Mouse (Mus musculus): Measurements from ENCODE around the gene Ppif. TPM values are rescaled to one million over a fixed set of nuclear protein-coding genes. Genes with fewer than 3 reads are reported as not detected.
A peak's percentile ranks its signal among the peaks of the same experiment; 100 is the strongest.

Gene Ppif
- total and polyA plus RNA-seq, 2 experiments from 2014 or later, result 46.1 to 55.3 TPM

DNA sequence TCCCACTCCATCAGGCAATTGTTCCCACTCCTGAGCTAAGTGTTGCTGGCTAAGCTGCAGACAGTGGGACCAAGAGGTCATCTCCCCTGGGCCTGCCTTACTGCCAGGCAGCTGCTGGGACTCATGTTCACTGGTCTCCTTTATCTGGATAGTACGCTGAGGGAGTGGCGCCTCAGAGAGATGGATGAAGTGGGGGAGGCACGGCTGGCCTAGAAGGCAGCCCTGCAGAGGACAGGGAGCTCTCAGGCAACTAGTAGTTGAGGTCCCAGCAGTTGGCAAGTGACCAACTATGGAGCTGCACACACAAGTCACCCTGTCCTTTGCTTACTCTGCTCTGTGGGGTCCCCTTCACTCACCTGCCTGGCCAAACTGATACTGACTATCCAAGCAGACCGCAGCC lies 16.1 kb downstream of the Ppif start:
- Histone ChIP-seq H3K9me3 (ENCODE audit: low read length) (no peaks in the 10 kb centered on the region), H3K27ac (no peak overlapping the region), H3K27me3 (ENCODE audit: insufficient read depth, low read length) (no peaks in the 10 kb centered on the region), H3K4me3 (ENCODE audit: low read length) (no peak overlapping the region), H3K36me3 (ENCODE audit: insufficient read depth, low read length) (no peaks in the 10 kb centered on the region), H3K4me1 (ENCODE audit: insufficient read depth, low read length) (no peaks in the 10 kb centered on the region), H3K9ac (replicated peaks; ENCODE audit: low read length) (no peak overlapping the region), H3K4me2 (ENCODE audit: low read depth, low read length) (no peak overlapping the region)
- no peak for ATAC-seq
- no peak for DNase-seq (ENCODE audit: low spot score)
- WGBS, result 66% methylated on average over 4 of the region's 4 CpGs
- TF ChIP-seq CTCF (IDR thresholded peaks at IDR 0.05; ENCODE audit: low read depth), result no peak

DNA sequence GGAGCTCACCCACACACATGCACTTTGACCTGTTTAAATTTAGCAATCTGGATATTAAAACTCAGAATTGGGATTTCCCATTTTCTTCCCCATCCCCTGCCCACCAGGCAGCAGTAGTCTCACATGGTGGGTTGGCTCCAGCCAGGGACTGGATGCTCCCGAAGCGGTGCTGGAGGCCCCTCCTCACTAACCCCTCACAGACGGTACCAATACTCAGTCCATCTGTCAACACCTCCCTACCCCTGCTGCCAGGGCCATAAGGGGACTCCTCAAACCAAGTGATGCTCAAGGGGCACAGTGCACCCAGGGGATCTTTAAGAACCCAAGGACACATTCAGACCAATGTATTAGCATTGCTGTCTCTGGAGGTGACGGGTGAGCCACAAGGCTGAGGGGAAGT lies 16.7 kb downstream of the Ppif start:
- no peaks in the 10 kb centered on the region for H3K36me3 ChIP-seq (ENCODE audit: insufficient read depth, low read length)
- no peak for TF ChIP-seq CTCF (IDR thresholded peaks at IDR 0.05; ENCODE audit: low read depth)
- H3K9me3 ChIP-seq (ENCODE audit: low read length), result no peaks in the 10 kb centered on the region
- no peak overlapping the region for H3K27ac ChIP-seq
- H3K4me3 ChIP-seq (ENCODE audit: low read length), result no peak overlapping the region
- no peak overlapping the region for H3K9ac ChIP-seq (replicated peaks; ENCODE audit: low read length)
- H3K4me2 ChIP-seq (ENCODE audit: low read depth, low read length), result no peak overlapping the region
- DNase-seq (ENCODE audit: low spot score) (no peak), ATAC-seq (no peak)
- H3K4me1 ChIP-seq (ENCODE audit: insufficient read depth, low read length), result no peaks in the 10 kb centered on the region
- H3K27me3 ChIP-seq (ENCODE audit: insufficient read depth, low read length), result no peaks in the 10 kb centered on the region
- 53% methylated on average over 4 of the region's 4 CpGs for WGBS

DNA sequence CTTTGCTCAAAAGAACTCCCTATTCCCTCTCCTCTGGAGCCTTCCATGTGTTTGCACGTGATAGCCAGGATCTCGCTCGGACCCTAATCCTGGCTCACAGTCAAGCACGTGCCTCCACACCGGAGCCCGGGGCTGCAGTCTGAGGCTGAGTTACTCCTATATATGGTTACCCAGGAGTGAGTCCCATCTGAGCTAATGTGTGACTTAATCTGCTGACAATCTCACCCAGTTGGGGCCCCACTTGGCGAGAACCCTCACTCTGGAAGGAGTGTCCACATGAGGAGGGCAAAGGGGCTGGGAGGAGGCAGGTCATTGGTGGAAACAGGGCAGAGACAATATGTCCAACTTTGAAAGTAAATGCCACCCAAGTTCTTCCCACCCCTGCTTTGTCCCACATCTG lies 17.2 kb downstream of the Ppif start:
- no peaks in the 10 kb centered on the region for H3K36me3 ChIP-seq (ENCODE audit: insufficient read depth, low read length)
- ATAC-seq (no peak), DNase-seq (ENCODE audit: low spot score) (no peak)
- no peaks in the 10 kb centered on the region for H3K27me3 ChIP-seq (ENCODE audit: insufficient read depth, low read length)
- no peak overlapping the region for H3K4me2 ChIP-seq (ENCODE audit: low read depth, low read length)
- H3K9ac ChIP-seq (replicated peaks; ENCODE audit: low read length), result no peak overlapping the region
- no peaks in the 10 kb centered on the region for H3K9me3 ChIP-seq (ENCODE audit: low read length)
- 60% methylated on average over 7 of the region's 7 CpGs for WGBS
- TF ChIP-seq CTCF (IDR thresholded peaks at IDR 0.05; ENCODE audit: low read depth), result no peak
- H3K27ac ChIP-seq, result no peak overlapping the region
- no peaks in the 10 kb centered on the region for H3K4me1 ChIP-seq (ENCODE audit: insufficient read depth, low read length)
- no peak overlapping the region for H3K4me3 ChIP-seq (ENCODE audit: low read length)

DNA sequence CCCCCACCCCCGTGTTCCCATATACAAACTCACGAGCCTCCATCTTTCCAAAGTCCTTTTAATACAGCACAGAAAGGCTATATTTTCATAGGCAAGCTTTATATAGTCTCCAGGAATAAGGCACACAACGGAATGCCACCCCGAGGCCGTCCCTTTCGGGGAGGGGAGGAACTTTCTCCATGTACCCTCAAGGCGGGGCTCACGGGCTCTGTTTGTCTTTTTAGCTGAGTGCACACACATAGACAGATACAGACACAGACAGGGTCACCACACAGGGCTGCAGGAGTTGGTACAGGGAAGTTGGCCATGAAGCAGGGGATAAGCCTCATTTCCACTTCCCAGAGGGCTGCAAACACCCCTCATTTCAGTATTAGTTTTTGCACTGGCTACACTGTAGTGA lies 17.6 kb downstream of the Ppif start:
- Histone ChIP-seq H3K4me2 (ENCODE audit: low read depth, low read length) (no peak overlapping the region), H3K9me3 (ENCODE audit: low read length) (no peaks in the 10 kb centered on the region), H3K4me1 (ENCODE audit: insufficient read depth, low read length) (no peaks in the 10 kb centered on the region), H3K36me3 (ENCODE audit: insufficient read depth, low read length) (no peaks in the 10 kb centered on the region), H3K9ac (replicated peaks; ENCODE audit: low read length) (no peak overlapping the region), H3K4me3 (ENCODE audit: low read length) (no peak overlapping the region), H3K27ac (no peak overlapping the region), H3K27me3 (ENCODE audit: insufficient read depth, low read length) (no peaks in the 10 kb centered on the region)
- WGBS, result 70% methylated on average over 8 of the region's 8 CpGs
- TF ChIP-seq CTCF (IDR thresholded peaks at IDR 0.05; ENCODE audit: low read depth), result no peak
- DNase-seq (ENCODE audit: low spot score), result no peak
- no peak for ATAC-seq

DNA sequence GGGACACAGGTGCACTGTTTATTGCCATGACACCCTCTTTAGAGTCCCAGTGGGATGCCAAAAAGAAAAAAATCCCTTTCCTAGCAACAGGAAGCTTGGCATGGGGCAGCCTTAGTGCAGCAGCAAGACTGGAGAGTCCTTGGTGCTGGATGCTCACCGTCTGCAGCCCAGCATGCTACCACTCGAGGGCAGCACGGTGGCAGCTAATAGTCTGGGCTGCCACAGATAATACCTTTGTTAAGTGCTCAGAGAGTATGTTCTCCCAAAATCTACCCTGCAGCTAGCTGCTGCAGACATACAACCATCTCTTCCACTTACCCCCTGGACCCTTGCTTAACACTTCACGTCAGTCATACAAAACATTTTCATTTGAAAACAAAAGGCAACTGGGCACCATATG lies 19.5 kb downstream of the Ppif start:
- H3K4me2 ChIP-seq (ENCODE audit: low read depth, low read length), result no peak overlapping the region
- peak; percentile 75 for TF ChIP-seq CTCF (IDR thresholded peaks at IDR 0.05; ENCODE audit: low read depth)
- H3K4me3 ChIP-seq (ENCODE audit: low read length), result no peak overlapping the region
- ATAC-seq (no peak), DNase-seq (ENCODE audit: low spot score) (peak; percentile 67)
- H3K27me3 ChIP-seq (ENCODE audit: insufficient read depth, low read length), result no peaks in the 10 kb centered on the region
- 0 out of 2 replicates have a peak, but pooled peaks cover 6% of the 10 kb centered on the region for H3K4me1 ChIP-seq (ENCODE audit: insufficient read depth, low read length)
- H3K36me3 ChIP-seq (ENCODE audit: insufficient read depth, low read length), result no peaks in the 10 kb centered on the region
- H3K27ac ChIP-seq, result no peak overlapping the region
- H3K9ac ChIP-seq (replicated peaks; ENCODE audit: low read length), result no peak overlapping the region
- H3K9me3 ChIP-seq (ENCODE audit: low read length), result no peaks in the 10 kb centered on the region
- WGBS, result 13% methylated on average over 4 of the region's 4 CpGs

DNA sequence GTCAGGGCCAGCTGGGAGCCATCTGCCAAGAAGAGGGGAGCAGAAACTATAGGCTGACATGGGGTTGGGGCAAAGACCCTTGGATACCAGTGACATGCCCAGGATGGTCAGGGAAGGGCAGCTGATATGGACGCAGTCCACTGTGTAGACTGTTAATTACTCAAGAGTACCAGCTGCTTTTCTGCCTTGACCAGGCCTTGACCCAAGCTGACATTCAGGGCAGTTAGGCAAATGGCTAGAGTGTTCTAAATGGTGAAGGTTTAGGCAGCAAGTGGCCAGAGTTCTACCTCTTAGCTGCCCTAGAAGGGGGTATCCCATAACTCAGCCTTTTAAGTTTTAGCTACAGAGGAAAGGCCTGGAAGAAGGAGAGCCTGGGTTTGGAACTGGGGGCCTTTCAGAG lies 22.6 kb downstream of the Ppif start:
- Histone ChIP-seq H3K9me3 (ENCODE audit: low read length) (no peaks in the 10 kb centered on the region), H3K9ac (replicated peaks; ENCODE audit: low read length) (no peak overlapping the region), H3K27ac (no peak overlapping the region), H3K4me1 (ENCODE audit: insufficient read depth, low read length) (0 out of 2 replicates have a peak, but pooled peaks cover 10% of the 10 kb centered on the region), H3K36me3 (ENCODE audit: insufficient read depth, low read length) (no peaks in the 10 kb centered on the region), H3K27me3 (ENCODE audit: insufficient read depth, low read length) (no peaks in the 10 kb centered on the region), H3K4me2 (ENCODE audit: low read depth, low read length) (no peak overlapping the region), H3K4me3 (ENCODE audit: low read length) (no peak overlapping the region)
- 73% methylated on average over 1 of the region's 1 CpGs for WGBS
- DNase-seq (ENCODE audit: low spot score) (no peak), ATAC-seq (peak; percentile 19; the same call in 1 of the 2 replicates)
- TF ChIP-seq CTCF (IDR thresholded peaks at IDR 0.05; ENCODE audit: low read depth), result no peak

DNA sequence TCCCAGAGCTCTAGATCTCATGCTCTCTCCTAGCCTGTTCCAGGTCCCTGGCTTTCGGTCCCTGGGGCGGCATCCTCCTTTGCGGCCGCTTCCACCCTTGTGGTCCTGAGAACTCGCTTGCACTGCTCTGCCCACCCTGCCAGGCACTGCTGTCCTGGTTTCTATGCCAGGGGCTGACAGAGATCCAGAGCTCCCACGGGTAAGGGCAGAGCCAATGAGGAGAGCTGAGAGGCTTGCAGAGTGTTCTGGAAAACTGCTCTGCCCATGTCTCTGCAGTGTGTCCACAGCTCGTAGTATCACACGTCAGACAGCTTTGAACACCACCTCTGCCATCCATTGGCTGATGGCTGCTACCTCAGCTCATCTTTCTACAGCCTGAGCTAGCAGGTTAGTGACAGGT lies 23.8 kb downstream of the Ppif start:
- no peaks in the 10 kb centered on the region for H3K36me3 ChIP-seq (ENCODE audit: insufficient read depth, low read length)
- no peak for TF ChIP-seq CTCF (IDR thresholded peaks at IDR 0.05; ENCODE audit: low read depth)
- DNase-seq (ENCODE audit: low spot score), result peak; percentile 37
- H3K9me3 ChIP-seq (ENCODE audit: low read length), result no peaks in the 10 kb centered on the region
- 0 out of 2 replicates have a peak, but pooled peaks have one; percentile 28 for ATAC-seq
- H3K27me3 ChIP-seq (ENCODE audit: insufficient read depth, low read length), result no peaks in the 10 kb centered on the region
- no peak overlapping the region for H3K4me2 ChIP-seq (ENCODE audit: low read depth, low read length)
- H3K4me3 ChIP-seq (ENCODE audit: low read length), result no peak overlapping the region
- H3K4me1 ChIP-seq (ENCODE audit: insufficient read depth, low read length), result 0 out of 2 replicates have a peak, but pooled peaks cover 10% of the 10 kb centered on the region
- no peak overlapping the region for H3K9ac ChIP-seq (replicated peaks; ENCODE audit: low read length)
- H3K27ac ChIP-seq, result no peak overlapping the region
- 75% methylated on average over 8 of the region's 8 CpGs for WGBS

All from hindbrain, postnatal 0 days (tissue).